Mouse (Mus musculus) lung, adult 2 months (tissue): Measurements from ENCODE around the gene Cntnap5c.

Source experiments
- CTCF ChIP-seq: fragments of 200-500 bp; IDR thresholded peaks from 2 replicates; pipeline ENCODE4 v1.5.1; 2011; ENCODE audit warnings: mild to moderate bottlenecking, low read length, control low read depth; ENCODE audit not compliant: insufficient read depth
- POLR2A ChIP-seq: fragments of 200-500 bp; IDR thresholded peaks from 2 replicates; pipeline ENCODE4 v1.6.1; 2011; ENCODE audit warnings: low read depth, mild to moderate bottlenecking, control low read depth, low read length, borderline replicate concordance; ENCODE audit errors: extremely low read depth

DNA sequence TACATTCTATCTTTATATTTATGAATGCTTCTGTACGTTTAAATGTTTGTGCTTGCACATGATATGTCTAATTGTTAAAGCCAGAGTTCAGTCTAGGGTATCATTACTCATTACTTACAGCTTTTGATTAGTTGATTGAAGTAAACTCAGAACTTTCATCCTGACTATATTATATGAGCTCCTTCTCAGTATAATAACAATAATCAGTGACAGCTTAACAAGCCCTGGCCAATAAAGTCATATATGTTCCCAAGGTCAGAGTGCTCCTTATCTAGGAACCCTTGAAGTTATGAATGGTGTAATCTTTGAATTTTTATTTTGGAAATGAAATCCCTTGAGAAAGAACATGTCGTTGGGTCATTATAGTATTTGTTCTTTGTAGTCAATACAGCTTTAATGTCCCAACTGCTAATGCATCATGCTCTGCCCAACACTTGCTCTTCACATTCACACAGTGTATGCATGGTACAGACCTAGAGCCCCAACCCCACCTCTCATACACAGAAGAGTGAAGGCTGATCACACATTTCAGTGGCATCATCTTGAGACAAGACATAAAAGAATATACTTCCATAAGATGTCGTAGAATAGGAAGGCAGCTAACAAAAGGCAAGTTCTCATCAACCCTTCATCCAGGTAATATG, 27.4 kb downstream of the Cntnap5c start:
- TF ChIP-seq POLR2A, result no peak
- TF ChIP-seq CTCF, result no peak
